Mouse (Mus musculus): ENCODE data around the gene Reg4.

Reg4 gene

DNA sequence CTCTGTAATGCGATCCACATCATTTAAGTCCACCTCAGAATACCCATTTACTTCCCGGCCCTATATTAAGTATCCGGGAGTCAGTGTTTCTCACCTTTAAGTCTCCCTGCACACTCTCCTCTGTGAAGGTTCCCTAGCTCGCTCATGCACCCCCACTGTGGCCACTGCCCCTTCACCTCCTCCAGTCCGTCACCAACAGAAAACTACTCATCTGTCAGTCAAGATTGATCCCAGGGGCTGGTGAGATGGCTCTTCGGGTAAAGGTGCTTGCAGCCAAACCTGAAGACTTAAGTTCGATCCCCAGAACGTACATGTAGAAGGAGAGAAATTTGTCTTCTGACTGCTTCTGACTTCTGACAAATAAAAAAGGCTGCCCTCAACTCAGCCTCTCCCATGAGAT lies 60.5 kb downstream of the Reg4 start:
- DNase-seq (ENCODE audit: low spot score), result no peak

DNA sequence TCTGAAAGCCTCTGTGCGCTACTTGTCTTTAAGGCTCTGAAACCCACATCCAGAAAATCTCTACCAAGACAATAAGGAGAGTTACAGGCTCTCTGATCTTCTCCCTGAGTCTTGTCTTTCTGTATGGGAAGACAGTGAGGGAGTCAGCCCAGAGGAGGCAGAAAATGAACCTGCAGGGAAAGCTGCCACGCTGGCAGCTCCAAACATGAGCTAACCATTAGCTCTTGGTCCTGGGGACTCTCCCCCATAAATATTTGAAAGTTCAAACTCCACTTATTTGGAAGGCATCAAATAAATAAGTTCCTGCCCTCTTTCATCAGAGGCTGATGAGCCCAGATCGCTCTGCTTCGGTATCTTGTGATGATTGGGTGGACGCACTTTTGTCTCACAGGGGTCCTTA lies 61.2 kb downstream of the Reg4 start:
- DNase-seq (ENCODE audit: low spot score), result no peak

Data from ovary, postnatal 36 days (tissue).